In genomic region chr7:102255954-102256353, GRCm38 (mm10) we compare ENCODE assay signal across 8 mouse cellular contexts. TPM values are rescaled to one million over a fixed set of nuclear protein-coding genes. Genes with fewer than 3 reads are reported as not detected.
DNase-seq lines count a peak whose midpoint lies in the region; ATAC-seq lines count a peak whose summit lies in the region.

Gene Rhog (minus strand): TSS chr7:102256054.

- no peak within 1 kb of the TSS for H3K27ac ChIP-seq in brown adipose tissue, adult 24 weeks (replicated peaks; ENCODE audit: low read depth, low read length)
- H3K27ac ChIP-seq in midbrain, embryonic 14.5 days (replicated peaks; ENCODE audit: low read depth, low read length), result no peak within 1 kb of the TSS

- H3K4me3 ChIP-seq in brown adipose tissue, adult 24 weeks (ENCODE audit: insufficient read depth, low read depth, low read length), result no peak within 1 kb of the TSS
- H3K4me3 ChIP-seq in midbrain, embryonic 14.5 days (replicated peaks; ENCODE audit: low read depth, low read length), result no peak within 1 kb of the TSS

- no peak for DNase-seq in layer of hippocampus, adult 8-10 months (ENCODE audit: low spot score in 2 of 2)
- no peak for DNase-seq in layer of hippocampus, adult 9-10 months (ENCODE audit: low spot score)
- DNase-seq in heart, adult 8-10 months (ENCODE audit: low spot score), result no peak
- DNase-seq in layer of hippocampus, postnatal 14 days (ENCODE audit: low spot score in 2 of 2), result no peak
- no peak for DNase-seq in midbrain, embryonic 14.5 days
- no peak for DNase-seq in ovary, adult 18-20 months (ENCODE audit: low spot score)
- DNase-seq in urinary bladder, postnatal 4 days (ENCODE audit: low spot score in 2 of 2), result no peak

- no peak within 1 kb of the TSS for H3K4me2 ChIP-seq in midbrain, embryonic 14.5 days (ENCODE audit: low read length)

- no peaks in the 10 kb centered on the region for H3K27me3 ChIP-seq in midbrain, embryonic 14.5 days (ENCODE audit: control insufficient read depth, insufficient read depth, low read length)

- no peak within 1 kb of the TSS for H3K9ac ChIP-seq in midbrain, embryonic 14.5 days (replicated peaks; ENCODE audit: low read length)

- H3K36me3 ChIP-seq in midbrain, embryonic 14.5 days (ENCODE audit: control insufficient read depth, insufficient read depth, low read length), result no peaks in the 10 kb centered on the region

- WGBS in midbrain, embryonic 14.5 days, result 85% methylated on average over 3 of the region's 3 CpGs

- H3K4me1 ChIP-seq in brown adipose tissue, adult 24 weeks (ENCODE audit: control insufficient read depth, insufficient read depth, insufficient read length, low read length), result no peaks in the 10 kb centered on the region
- H3K4me1 ChIP-seq in midbrain, embryonic 14.5 days (ENCODE audit: control insufficient read depth, insufficient read depth, low read length), result 0 out of 2 replicates have a peak, but pooled peaks cover 3% of the 10 kb centered on the region

- H3K9me3 ChIP-seq in midbrain, embryonic 14.5 days (ENCODE audit: control insufficient read depth, low read length), result no peaks in the 10 kb centered on the region

- no peak for ATAC-seq in midbrain, embryonic 14.5 days (ENCODE audit: low FRiP score, low TSS enrichment)

RNA-seq across cellular contexts. Expression of gene Rhog, which starts in this region (rescaled TPM):
- total RNA-seq in layer of hippocampus, adult 8-10 months (2022), result 10 to 100 TPM; 23.5 to 41.9 (median 32.6) TPM
- 25.4 and 29.6 TPM in 2 replicates for polyA plus RNA-seq in brown adipose tissue, adult 24 weeks (2012; ENCODE audit: insufficient read depth, insufficient read length, missing spikeins)
- 10 to 100 TPM; 17.5 to 20.1 (median 19.2) TPM for total RNA-seq in heart, adult 8-10 months (2022)
- total RNA-seq in layer of hippocampus, postnatal 14 days (2021), result 10 to 100 TPM; 23.4 to 25.8 TPM
- polyA plus RNA-seq in midbrain, embryonic 14.5 days (2014; fragmentation: Nextera tagmentation; extraction: Ambion mirVana), result 9.7 and 15.7 TPM in 2 replicates
